Comparison of ENCODE assay signal across 9 mouse cellular contexts in genomic region chr13:53475701-53476188, GRCm38 (mm10). TPM values are rescaled to one million over a fixed set of nuclear protein-coding genes. Genes with fewer than 3 reads are reported as not detected.
DNase-seq lines count a peak whose midpoint lies in the region; ATAC-seq lines count a peak whose summit lies in the region.
"Had no signal": no experiment of that assay in that cellular context is flagged by ENCODE, and none has a peak within 500 bp of the region (broad histone marks: within the 10 kb centered on the region; RNA-seq: fewer than 3 reads in every experiment).

No protein-coding gene starts in this region.

- no peak for DNase-seq in heart, adult 8-10 months (ENCODE audit: low spot score)
- DNase-seq in liver, embryonic 13.5 days, result no peak
- peak; percentile 79 for DNase-seq in retina, postnatal 1 day
- no peak for DNase-seq in left cerebral cortex, adult 18-20 months (ENCODE audit: low spot score in 2 of 2)
- DNase-seq in thymus, postnatal 4 days, result no peak

- peak; percentile 70 for ATAC-seq in heart, embryonic 12.5 days (ENCODE audit: insufficient number of reproducible peaks, low FRiP score)
- peak; percentile 80 for ATAC-seq in embryonic facial prominence, embryonic 12.5 days (ENCODE audit: insufficient number of reproducible peaks, insufficient read depth, low FRiP score, low TSS enrichment)
- ATAC-seq in hindbrain, embryonic 16.5 days, result peak; percentile 71
- no peak for ATAC-seq in liver, embryonic 13.5 days (ENCODE audit: low read depth)

- no peaks in the 10 kb centered on the region for H3K9me3 ChIP-seq in heart, embryonic 12.5 days (replicated peaks)
- H3K9me3 ChIP-seq in embryonic facial prominence, embryonic 12.5 days, result no peaks in the 10 kb centered on the region
- H3K9me3 ChIP-seq in hindbrain, embryonic 16.5 days (ENCODE audit: control insufficient read depth, low read length), result no peaks in the 10 kb centered on the region
- no peaks in the 10 kb centered on the region for H3K9me3 ChIP-seq in liver, embryonic 13.5 days (replicated peaks)

- peak overlapping the region; percentile 56 for H3K27ac ChIP-seq in heart, embryonic 12.5 days (ENCODE audit: poor library complexity, severe bottlenecking)
- H3K27ac ChIP-seq in embryonic facial prominence, embryonic 12.5 days, result peak overlapping the region; percentile 75
- no peak overlapping the region for H3K27ac ChIP-seq in hindbrain, embryonic 16.5 days (ENCODE audit: low read depth, low read length)
- H3K27ac ChIP-seq in liver, embryonic 13.5 days, result no peak overlapping the region

- H3K4me3 ChIP-seq in heart, embryonic 12.5 days, result peak overlapping the region; percentile 55
- peak overlapping the region; percentile 51 for H3K4me3 ChIP-seq in embryonic facial prominence, embryonic 12.5 days
- peak overlapping the region; percentile 62 for H3K4me3 ChIP-seq in hindbrain, embryonic 16.5 days (ENCODE audit: low read length)
- H3K4me3 ChIP-seq in liver, embryonic 13.5 days (replicated peaks), result peak overlapping the region; percentile 43

- peaks cover 45% of the 10 kb centered on the region for H3K27me3 ChIP-seq in heart, embryonic 12.5 days (replicated peaks)
- peaks cover 52% of the 10 kb centered on the region for H3K27me3 ChIP-seq in embryonic facial prominence, embryonic 12.5 days
- H3K27me3 ChIP-seq in hindbrain, embryonic 16.5 days (replicated peaks; ENCODE audit: control insufficient read depth, insufficient read depth, low read length), result peaks cover 48% of the 10 kb centered on the region
- H3K27me3 ChIP-seq in liver, embryonic 13.5 days, result peaks cover 83% of the 10 kb centered on the region

- under 1% methylated on average over 35 of the region's 37 CpGs for WGBS in heart, embryonic 12.5 days
- under 1% methylated on average over 33 of the region's 37 CpGs for WGBS in embryonic facial prominence, embryonic 12.5 days
- under 1% methylated on average over 33 of the region's 37 CpGs for WGBS in hindbrain, embryonic 16.5 days
- under 1% methylated on average over 37 of the region's 37 CpGs for WGBS in liver, embryonic 13.5 days (ENCODE audit: insufficient replicate concordance)

- H3K36me3 ChIP-seq in heart, embryonic 12.5 days, result no peaks in the 10 kb centered on the region
- no peaks in the 10 kb centered on the region for H3K36me3 ChIP-seq in embryonic facial prominence, embryonic 12.5 days
- H3K36me3 ChIP-seq in hindbrain, embryonic 16.5 days (ENCODE audit: control insufficient read depth, insufficient read depth, low read length), result no peaks in the 10 kb centered on the region
- H3K36me3 ChIP-seq in liver, embryonic 13.5 days, result no peaks in the 10 kb centered on the region
- H3K36me3 ChIP-seq: G1E had no signal

- peak overlapping the region; percentile 90 for H3K4me2 ChIP-seq in heart, embryonic 12.5 days
- peak overlapping the region; percentile 89 for H3K4me2 ChIP-seq in embryonic facial prominence, embryonic 12.5 days (replicated peaks)
- H3K4me2 ChIP-seq in hindbrain, embryonic 16.5 days (ENCODE audit: low read length), result peak overlapping the region; percentile 97
- peak overlapping the region; percentile 54 for H3K4me2 ChIP-seq in liver, embryonic 13.5 days

- peaks cover 26% of the 10 kb centered on the region for H3K4me1 ChIP-seq in heart, embryonic 12.5 days (replicated peaks)
- H3K4me1 ChIP-seq in embryonic facial prominence, embryonic 12.5 days, result peaks cover 21% of the 10 kb centered on the region
- H3K4me1 ChIP-seq in hindbrain, embryonic 16.5 days (ENCODE audit: control insufficient read depth, insufficient read depth, low read depth, low read length), result peaks cover 18% of the 10 kb centered on the region
- H3K4me1 ChIP-seq in liver, embryonic 13.5 days (replicated peaks), result no peaks in the 10 kb centered on the region; the same call in 1 of the 2 replicates

- peak overlapping the region; percentile 52 for H3K9ac ChIP-seq in heart, embryonic 12.5 days
- H3K9ac ChIP-seq in embryonic facial prominence, embryonic 12.5 days, result peak overlapping the region; percentile 56
- peak overlapping the region; percentile 69 for H3K9ac ChIP-seq in hindbrain, embryonic 16.5 days (ENCODE audit: low read depth, low read length)
- H3K9ac ChIP-seq in liver, embryonic 13.5 days, result no peak overlapping the region

RNA-seq across cellular contexts. Expression of gene Msx2, which starts 2.9 kb away (rescaled TPM):
- polyA plus RNA-seq in heart, embryonic 12.5 days (2016; fragmentation: Nextera tagmentation; extraction: Ambion mirVana), result 8.7 and 9.0 TPM in 2 replicates
- total RNA-seq in heart, adult 8-10 months (2022), result under 1 TPM; 0.24 to 0.62 (median 0.45) TPM
- 30.8 and 34.2 TPM in 2 replicates for polyA plus RNA-seq in embryonic facial prominence, embryonic 12.5 days (2016; fragmentation: Nextera tagmentation; extraction: Ambion mirVana)
- polyA plus RNA-seq in hindbrain, embryonic 16.5 days (2015; fragmentation: Nextera tagmentation; extraction: Ambion mirVana), result 2.4 and 2.8 TPM in 2 replicates
- polyA plus RNA-seq in liver, embryonic 13.5 days (2015; fragmentation: Nextera tagmentation; extraction: Ambion mirVana), result 0.06 TPM in 1 of 2 replicates, not detected in the other
- under 1 TPM; 0.42 to 0.54 TPM for total RNA-seq in left cerebral cortex, adult 18-20 months (2021)
- polyA plus RNA-seq: G1E had no signal

Comparison
In these comparisons a context has a peak if more than half of its experiments do, and no peak if none do; other contexts are left out.
1. H3K27ac ChIP-seq: peak in heart, embryonic 12.5 days (single experiment) and embryonic facial prominence, embryonic 12.5 days (single experiment); none in hindbrain, embryonic 16.5 days (single experiment) and liver, embryonic 13.5 days (single experiment).
2. Peak in every context shown above with its lines, with median percentiles within 50 percentile points of each other: H3K4me2 ChIP-seq and H3K4me3 ChIP-seq.